Mouse (Mus musculus) hematopoietic stem cell, adult 5-6 weeks (primary cell): Measurements from ENCODE around the gene Lyzl4. TPM values are rescaled to one million over a fixed set of nuclear protein-coding genes. Genes with fewer than 3 reads are reported as not detected.
A peak's percentile ranks its signal among the peaks of the same experiment; 100 is the strongest.
"Not testable (repeated sequence)": the region's sequence is repeated elsewhere in the genome, so short reads cannot be mapped to it uniquely, and the experiment has no call there.

Experiments
- ATAC-seq, 2 experiments: fragments of 125-278 bp in 1 of 2; replicated peaks in 1 of 2; 2 replicates each; pipeline ENCODE4 v1.8.0; 2016 to 2017; ENCODE audit warnings: inconsistent platforms in 2 of 2, mild to moderate bottlenecking in 2 of 2, moderate number of reproducible peaks in 2 of 2, low read depth in 1 of 2, moderate TSS enrichment in 1 of 2; ENCODE audit not compliant: low FRiP score in 2 of 2, poor library complexity in 2 of 2, severe bottlenecking in 2 of 2, insufficient read depth in 1 of 2, low TSS enrichment in 1 of 2
- total RNA-seq: library from RNA; stranded (forward); fragments of 172-1452, 232-1000 nt; gene quantifications from 2 replicates; pipeline ENCODE4 v1.2.3, GENCODE M21; 2017

Gene Lyzl4
- total RNA-seq, 1 experiment from 2014 or later: not detected

GRCm38 (mm10) chr9:121616471-121616870, 25.4 kb downstream of the Lyzl4 start:
- ATAC-seq: no peak

DNA sequence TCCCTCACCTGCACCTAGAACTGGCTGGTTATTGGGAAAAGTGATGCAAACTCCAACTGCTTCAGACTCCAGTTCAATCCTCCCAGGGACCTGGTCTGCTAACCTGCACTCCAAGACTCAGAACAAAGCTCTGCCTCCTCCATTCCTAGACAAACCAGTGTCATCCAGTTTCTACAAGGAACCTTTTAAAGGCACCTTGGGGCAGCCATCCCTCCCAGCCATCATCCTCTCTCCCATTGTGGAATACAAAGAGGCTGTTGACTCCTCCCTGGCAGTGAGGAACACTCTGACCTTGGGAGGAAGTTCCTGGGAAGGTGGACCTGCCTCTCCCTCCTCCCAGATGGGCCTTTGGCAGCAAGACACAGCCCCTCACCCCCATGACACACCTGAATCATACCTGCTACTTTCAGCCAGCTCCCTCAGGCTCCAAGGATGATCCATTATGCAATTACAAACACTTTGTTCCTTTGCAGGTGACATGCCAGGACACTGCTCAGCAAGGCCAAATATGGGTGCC, 27.6 kb downstream of the Lyzl4 start:
- no peak for ATAC-seq

DNA sequence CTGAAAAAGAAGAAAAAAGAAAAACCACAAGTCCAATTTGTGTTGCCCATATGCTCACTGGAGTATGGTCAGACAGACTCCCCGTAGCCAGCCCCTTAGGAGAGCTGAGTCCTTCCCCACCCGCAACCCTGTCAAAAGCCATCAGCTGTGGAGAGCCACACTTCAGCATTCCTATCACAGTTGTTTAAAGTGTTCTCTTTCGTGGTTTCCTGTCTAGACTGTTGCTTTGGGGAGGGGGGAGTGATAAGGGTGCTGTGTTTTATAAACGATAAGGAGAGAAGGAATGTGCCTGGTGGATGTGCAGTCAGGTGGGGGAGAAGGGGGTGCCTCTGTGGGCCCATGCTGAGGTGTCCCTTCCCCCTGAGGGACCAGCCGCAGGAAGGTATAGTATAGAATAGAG, 28.7 kb downstream of the Lyzl4 start:
- no peak for ATAC-seq

- ATAC-seq: no peak
These were observed 32.5 kb downstream of the Lyzl4 start for GRCm38 (mm10) chr9:121609381-121609780.

DNA sequence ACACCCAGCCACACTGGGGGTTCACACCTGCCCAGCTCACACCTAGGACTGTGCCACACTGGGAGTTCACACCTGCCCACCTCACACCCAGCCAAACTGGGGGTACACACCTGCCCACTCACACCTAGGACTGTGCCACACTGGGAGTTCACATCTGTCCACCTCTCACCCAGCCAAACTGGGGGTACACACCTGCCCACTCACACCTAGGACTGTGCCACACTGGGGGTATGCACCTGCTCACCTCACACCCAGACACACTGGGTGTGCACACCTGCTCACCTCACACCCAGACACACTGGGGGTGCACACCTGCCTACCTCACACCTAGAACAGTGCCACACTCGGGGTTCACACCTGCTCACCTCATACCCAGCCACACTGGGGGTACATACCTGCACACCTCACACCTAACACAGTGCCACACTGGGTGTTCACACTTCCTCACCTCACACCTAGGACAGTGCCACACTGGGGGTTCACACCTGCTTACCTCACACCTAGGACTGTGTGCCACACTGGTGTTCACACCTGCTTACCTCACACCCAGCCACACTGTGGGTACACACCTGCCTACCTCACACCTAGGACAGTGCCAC, 35.3 kb downstream of the Lyzl4 start:
- ATAC-seq: no peak

DNA sequence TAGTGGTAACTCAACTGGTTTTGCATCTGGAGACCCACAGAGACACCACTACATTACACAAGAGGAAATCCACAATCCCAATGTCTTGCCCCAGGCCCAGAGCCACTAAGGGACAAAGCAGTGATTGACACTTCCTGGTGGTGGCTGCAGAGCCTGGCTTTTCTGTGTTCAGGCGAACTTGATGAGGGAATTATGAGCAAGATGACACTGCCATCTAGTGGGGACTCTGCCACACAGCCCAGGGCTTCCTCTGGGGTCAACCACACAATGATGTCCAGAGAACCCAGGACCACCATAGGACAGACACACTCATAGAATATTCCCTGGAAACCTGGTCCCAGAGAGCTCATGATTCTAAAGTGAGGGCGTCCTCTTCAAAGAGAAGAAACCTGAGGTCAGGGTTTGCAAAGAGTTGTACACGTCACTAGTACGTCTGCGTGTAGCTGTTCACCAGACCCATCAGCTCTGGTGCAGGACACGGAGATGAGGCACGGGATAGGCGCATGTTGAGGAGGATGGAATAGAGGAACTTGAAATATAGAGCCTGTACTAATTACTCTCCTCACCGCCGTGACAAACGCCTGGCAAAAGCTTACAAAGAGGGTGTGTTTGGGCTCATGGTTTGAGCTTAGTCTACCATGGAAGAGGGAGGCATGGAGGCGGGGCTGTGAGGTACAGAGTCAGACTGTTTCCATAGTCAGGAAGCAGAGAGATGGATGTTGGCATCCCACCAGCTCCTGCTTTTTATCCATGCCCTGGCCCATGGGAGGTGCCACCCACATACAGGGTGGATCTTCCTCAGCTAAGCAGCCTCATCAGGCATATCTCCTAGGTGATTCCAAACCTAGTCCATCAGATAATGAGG, 36.2 kb downstream of the Lyzl4 start:
- peak; percentile 69 to 77 for ATAC-seq

DNA sequence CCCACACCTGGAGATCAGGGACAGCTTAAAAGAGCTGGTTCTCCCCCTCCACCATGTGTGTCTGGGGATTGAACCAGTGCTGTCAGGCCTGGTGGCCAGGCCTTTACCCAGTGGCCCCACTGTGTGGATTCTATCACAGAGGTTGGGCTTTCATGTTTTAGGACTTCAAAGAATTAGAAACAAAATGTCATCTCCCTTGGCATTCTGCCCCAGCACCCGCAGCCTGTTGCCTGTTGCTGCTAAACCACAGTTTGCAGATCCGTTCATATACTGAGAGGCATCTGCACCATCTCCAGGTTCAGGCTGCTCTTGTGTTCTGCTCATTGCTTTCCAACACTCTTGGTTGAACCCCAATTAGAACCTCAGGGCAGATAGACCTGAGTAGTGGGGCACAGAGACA, 39.5 kb downstream of the Lyzl4 start:
- ATAC-seq: 0 out of 4 replicates have a peak, but pooled peaks have one; percentile 19 to 42

DNA sequence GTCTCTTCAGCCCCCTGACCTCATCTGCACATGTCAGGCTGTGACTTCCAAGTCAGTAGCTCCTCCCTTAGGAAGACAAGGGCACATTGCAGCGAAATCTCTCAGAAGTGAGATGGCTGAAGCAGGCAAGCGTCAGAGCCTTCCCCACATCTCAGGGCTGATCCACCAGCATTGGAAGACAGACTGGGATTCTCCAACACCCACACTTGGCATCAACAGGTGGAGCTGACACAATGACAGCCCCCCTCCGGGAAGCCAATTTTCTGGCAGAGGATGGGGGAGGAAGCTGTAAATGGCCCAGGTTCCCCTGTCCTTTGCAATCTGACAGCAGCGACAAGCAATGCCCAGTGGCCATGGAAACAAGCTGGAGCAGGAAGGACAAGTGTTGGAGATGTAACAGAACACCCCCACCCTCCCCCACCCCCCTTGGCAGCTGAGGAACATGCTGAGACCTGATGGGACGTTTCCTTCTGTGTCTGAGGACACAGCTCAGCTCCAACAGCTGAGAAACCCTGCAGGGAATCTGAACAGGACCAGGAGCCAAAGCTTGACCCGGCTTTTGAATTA, 41.0 kb downstream of the Lyzl4 start:
- no peak for ATAC-seq

GRCm38 (mm10) chr9:121600201-121600860, 41.6 kb downstream of the Lyzl4 start:
- no peak for ATAC-seq

DNA sequence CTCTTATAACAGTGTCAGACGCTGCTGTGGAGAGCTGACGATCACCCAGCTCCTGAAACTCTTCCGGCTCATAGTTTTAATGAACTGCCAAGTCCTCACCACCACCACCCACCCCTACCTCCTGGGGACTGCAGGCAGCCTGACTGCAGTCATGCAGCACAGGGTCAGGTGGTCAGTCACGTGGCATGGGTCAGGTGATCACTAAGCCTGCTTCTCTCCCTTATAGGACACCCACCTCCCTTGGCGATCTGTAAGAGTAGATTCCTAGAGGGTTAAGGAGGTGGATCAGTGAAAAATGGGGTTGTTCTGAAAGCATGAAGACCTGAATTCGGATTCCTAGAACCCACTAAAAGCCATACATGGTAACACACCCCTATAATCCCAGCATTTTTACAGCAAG, 42.3 kb downstream of the Lyzl4 start:
- no peak for ATAC-seq

GRCm38 (mm10) chr9:121598106-121598505, 43.8 kb downstream of the Lyzl4 start:
- ATAC-seq: no peak

- no peak for ATAC-seq
These were observed 47.1 kb downstream of the Lyzl4 start for GRCm38 (mm10) chr9:121594771-121595170.

DNA sequence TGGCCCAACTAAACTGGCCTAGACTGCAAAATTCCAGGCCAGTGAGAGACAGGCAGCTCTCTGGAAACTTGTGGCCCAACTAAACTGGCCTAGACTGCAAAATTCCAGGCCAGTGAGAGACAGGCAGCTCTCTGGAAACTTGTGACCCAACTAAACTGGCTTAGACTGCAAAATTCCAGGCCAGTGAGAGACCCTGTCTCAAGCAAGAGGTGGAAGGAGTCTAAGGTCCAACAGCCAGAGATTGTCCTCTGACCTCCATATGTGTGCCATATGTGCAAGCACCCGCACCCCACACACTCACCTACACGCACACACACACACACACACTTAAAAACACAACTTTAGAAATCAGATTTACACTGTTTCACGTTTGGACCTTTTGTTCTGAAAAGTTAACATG, 48.1 kb downstream of the Lyzl4 start:
- ATAC-seq: not testable (repeated sequence)

- no peak for ATAC-seq
These were observed 48.8 kb downstream of the Lyzl4 start for GRCm38 (mm10) chr9:121592948-121593550.

GRCm38 (mm10) chr9:121589533-121589932, 52.4 kb downstream of the Lyzl4 start:
- no peak for ATAC-seq

- no peak for ATAC-seq
These were observed 67.5 kb downstream of the Lyzl4 start for GRCm38 (mm10) chr9:121574380-121574779.

GRCm38 (mm10) chr9:121568451-121568850, 73.4 kb downstream of the Lyzl4 start:
- no peak for ATAC-seq
